Mouse (Mus musculus): ENCODE measurements at regions not wholly inside any gene's neighbourhood (a gene's known extent, or its start where the extent isn't known, plus 50 kb on each side); places are given as distances from the start of the nearest gene placed in this dataset.

DNA sequence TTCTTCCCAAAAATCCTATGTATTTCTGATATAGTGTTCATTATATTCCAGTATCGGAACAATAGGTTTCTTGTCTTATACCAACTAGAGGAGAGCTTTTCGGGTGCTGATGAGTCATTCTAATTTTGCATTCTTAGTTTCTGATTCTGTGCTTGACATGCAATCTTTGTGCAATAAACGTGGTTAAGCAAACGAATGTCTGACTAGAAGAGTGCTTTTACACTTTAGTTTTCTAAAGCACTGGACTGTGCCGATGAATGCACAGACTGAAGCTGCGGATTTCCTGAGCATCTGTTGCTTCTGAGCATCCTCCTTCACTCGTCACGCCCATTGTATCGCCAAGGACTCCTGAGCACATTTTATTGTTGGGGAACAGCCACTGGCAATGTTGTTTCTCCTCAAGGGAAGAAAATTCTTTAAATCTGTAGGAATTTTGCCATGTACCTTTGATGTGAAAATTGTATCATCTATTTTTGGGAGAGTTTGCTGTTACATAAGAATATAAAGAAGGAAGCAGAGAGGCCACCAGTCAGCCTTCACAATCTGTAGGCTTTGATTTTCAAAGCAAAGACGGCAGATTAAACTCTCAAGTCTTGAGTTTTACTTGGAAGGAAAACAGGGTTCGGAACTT is 346.8 kb downstream of the Plk2 start:
- TF ChIP-seq POLR2A (IDR thresholded peaks at IDR 0.05; ENCODE audit: low read depth, low read length) = no peak
- no peak for TF ChIP-seq CTCF (conservative IDR thresholded peaks at IDR 0.05; ENCODE audit: insufficient read depth, insufficient read length, low read depth, low read length)

Measured in kidney, adult 2 months (tissue).